Mouse (Mus musculus): ENCODE results near the gene Ttc29.

Gene Ttc29

GRCm38 (mm10) chr8:78423937-78424336 is 210.8 kb downstream of the Ttc29 start:
- no peak for DNase-seq (ENCODE audit: low spot score in 2 of 2)

GRCm38 (mm10) chr8:78426455-78426854 is 213.4 kb downstream of the Ttc29 start:
- DNase-seq (ENCODE audit: low spot score in 2 of 2), result no peak

- DNase-seq (ENCODE audit: low spot score in 2 of 2), result no peak
Observed at GRCm38 (mm10) chr8:78426875-78427768, 214.0 kb downstream of the Ttc29 start.

GRCm38 (mm10) chr8:78427769-78428130 is 214.7 kb downstream of the Ttc29 start:
- no peak for DNase-seq (ENCODE audit: low spot score in 2 of 2)

GRCm38 (mm10) chr8:78428148-78428547 is 215.1 kb downstream of the Ttc29 start:
- no peak for DNase-seq (ENCODE audit: low spot score in 2 of 2)

GRCm38 (mm10) chr8:78431356-78431755 is 218.3 kb downstream of the Ttc29 start:
- DNase-seq (ENCODE audit: low spot score in 2 of 2), result no peak

GRCm38 (mm10) chr8:78432451-78432850 is 219.4 kb downstream of the Ttc29 start:
- no peak for DNase-seq (ENCODE audit: low spot score in 2 of 2)

- no peak for DNase-seq (ENCODE audit: low spot score in 2 of 2)
Observed at GRCm38 (mm10) chr8:78433318-78433717, 220.2 kb downstream of the Ttc29 start.

GRCm38 (mm10) chr8:78434340-78434739 is 221.2 kb downstream of the Ttc29 start:
- no peak for DNase-seq (ENCODE audit: low spot score in 2 of 2)

GRCm38 (mm10) chr8:78434823-78435623 is 221.9 kb downstream of the Ttc29 start:
- no peak for DNase-seq (ENCODE audit: low spot score in 2 of 2)

- no peak for DNase-seq (ENCODE audit: low spot score in 2 of 2)
Observed at GRCm38 (mm10) chr8:78435624-78435960, 222.5 kb downstream of the Ttc29 start.

- DNase-seq (ENCODE audit: low spot score in 2 of 2), result no peak
Observed at GRCm38 (mm10) chr8:78436071-78436651, 223.1 kb downstream of the Ttc29 start, which contains the start of gene Pou4f2. Gene Pou4f2, minus strand, starts transcription at chr8:78436645.

GRCm38 (mm10) chr8:78436661-78437060 is 223.6 kb downstream of the Ttc29 start:
- DNase-seq (ENCODE audit: low spot score in 2 of 2), result no peak

- no peak for DNase-seq (ENCODE audit: low spot score in 2 of 2)
Observed at GRCm38 (mm10) chr8:78437140-78438045, 224.3 kb downstream of the Ttc29 start.

GRCm38 (mm10) chr8:78438121-78438520 is 225.0 kb downstream of the Ttc29 start:
- DNase-seq (ENCODE audit: low spot score in 2 of 2), result no peak

- DNase-seq (ENCODE audit: low spot score in 2 of 2), result no peak
Observed at GRCm38 (mm10) chr8:78442781-78443180, 229.7 kb downstream of the Ttc29 start.
